Mouse (Mus musculus) embryonic facial prominence, embryonic 11.5 days (tissue): ENCODE data around the gene Slc29a2. TPM values are rescaled to one million over a fixed set of nuclear protein-coding genes. Genes with fewer than 3 reads are reported as not detected.
"Not testable (repeated sequence)": the region's sequence is repeated elsewhere in the genome, so short reads cannot be mapped to it uniquely, and the experiment has no call there.

Experiments used
- ATAC-seq: fragments of 200-750 bp; cut with Nextera tagmentation; replicated peaks from 2 replicates; pipeline ENCODE4 v1.8.0; 2017; ENCODE audit warnings: low read depth; ENCODE audit not compliant: insufficient number of reproducible peaks, low FRiP score, low TSS enrichment
- DNase-seq: peaks from one replicate; pipeline ENCODE4 v3.0.0-alpha.2; 2015; ENCODE audit warnings: low spot score
- H3K27ac ChIP-seq: fragments of 300-500 bp; sonication (generic); replicated peaks from 2 replicates; pipeline ENCODE4 v1.5.1; 2014; ENCODE audit warnings: mild to moderate bottlenecking, low read depth, low read length, control low read depth
- H3K27me3 ChIP-seq: fragments of 300-500 bp; sonication (generic); 2 replicates; pipeline ENCODE4 v1.6.1; 2014; ENCODE audit warnings: mild to moderate bottlenecking, low read length, moderate library complexity, mixed read lengths; ENCODE audit not compliant: control insufficient read depth, insufficient read depth
- H3K36me3 ChIP-seq: fragments of 300-500 bp; sonication (generic); replicated peaks from 2 replicates; pipeline ENCODE4 v1.6.1; 2014; ENCODE audit warnings: low read depth, mild to moderate bottlenecking, low read length, moderate library complexity, mixed read lengths; ENCODE audit not compliant: control insufficient read depth, insufficient read depth
- H3K4me1 ChIP-seq: fragments of 300-500 bp; sonication (generic); 2 replicates; pipeline ENCODE4 v1.6.1; 2014; ENCODE audit warnings: low read length, mixed read lengths; ENCODE audit not compliant: control insufficient read depth, insufficient read depth
- H3K4me2 ChIP-seq: fragments of 300-500 bp; sonication (generic); 2 replicates; pipeline ENCODE4 v1.6.1; 2014; ENCODE audit warnings: low read depth, mild to moderate bottlenecking, control low read depth, low read length, moderate library complexity
- H3K4me3 ChIP-seq: fragments of 300-500 bp; sonication (generic); 2 replicates; pipeline ENCODE4 v1.5.1; 2014; ENCODE audit warnings: low read depth, low read length, control low read depth
- H3K9ac ChIP-seq: fragments of 300-500 bp; sonication (generic); replicated peaks from 2 replicates; pipeline ENCODE4 v1.6.1; 2014; ENCODE audit warnings: mild to moderate bottlenecking, control low read depth, low read length
- H3K9me3 ChIP-seq: fragments of 300-500 bp; sonication (generic); replicated peaks from 2 replicates; pipeline ENCODE4 v1.6.1; 2016; ENCODE audit warnings: mild to moderate bottlenecking, low read length, inconsistent platforms, mixed read lengths; ENCODE audit not compliant: control insufficient read depth
- WGBS: fragments of 180-500 bp; shearing (Covaris S2); extraction: QIAGEN DNeasy Blood & Tissue Kit; methylation state at CpG from one replicate; pipeline ENCODE4 v1.1.7; 2014; 5-methylcytosine and 5-hydroxymethylcytosine counted together
- polyA plus RNA-seq: library from polyadenylated mRNA; unstranded; fragments of >200 nt; fragmentation: Nextera tagmentation; extraction: Ambion mirVana; gene quantifications from 2 replicates; pipeline ENCODE4 v1.2.1, GENCODE M21; 2014

Slc29a2 gene
- polyA plus RNA-seq, 1 experiment from 2014 or later = 4.4 TPM

DNA sequence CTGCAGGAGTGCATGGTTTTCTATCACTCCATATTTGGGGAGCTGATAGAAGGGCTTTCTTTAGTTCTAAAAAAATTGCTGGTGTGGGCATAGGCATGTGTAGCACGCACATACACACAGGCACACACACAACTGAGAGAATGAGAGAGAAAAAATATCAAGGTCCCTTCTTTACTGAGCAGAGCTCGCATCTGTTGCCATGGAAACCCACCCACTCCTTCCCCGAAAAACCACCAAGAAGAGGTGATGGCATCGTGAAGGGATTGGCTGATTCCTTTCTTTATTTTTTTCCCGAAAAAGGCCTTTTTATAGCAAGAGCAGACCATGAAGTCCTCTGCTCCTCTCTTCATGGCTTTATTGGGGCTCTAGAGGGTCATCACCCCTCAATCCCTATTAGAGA lies 29.6 kb upstream of the Slc29a2 start:
- no peaks in the 10 kb centered on the region for H3K36me3 ChIP-seq
- no peak overlapping the region for H3K27ac ChIP-seq
- WGBS = 60% methylated on average over 5 of the region's 5 CpGs
- no peak overlapping the region for H3K9ac ChIP-seq
- no peak for DNase-seq
- H3K4me3 ChIP-seq = no peak overlapping the region
- H3K9me3 ChIP-seq = no peaks in the 10 kb centered on the region
- ATAC-seq = no peak
- peaks cover 30% of the 10 kb centered on the region for H3K27me3 ChIP-seq
- no peak overlapping the region for H3K4me2 ChIP-seq
- H3K4me1 ChIP-seq = no peaks in the 10 kb centered on the region

DNA sequence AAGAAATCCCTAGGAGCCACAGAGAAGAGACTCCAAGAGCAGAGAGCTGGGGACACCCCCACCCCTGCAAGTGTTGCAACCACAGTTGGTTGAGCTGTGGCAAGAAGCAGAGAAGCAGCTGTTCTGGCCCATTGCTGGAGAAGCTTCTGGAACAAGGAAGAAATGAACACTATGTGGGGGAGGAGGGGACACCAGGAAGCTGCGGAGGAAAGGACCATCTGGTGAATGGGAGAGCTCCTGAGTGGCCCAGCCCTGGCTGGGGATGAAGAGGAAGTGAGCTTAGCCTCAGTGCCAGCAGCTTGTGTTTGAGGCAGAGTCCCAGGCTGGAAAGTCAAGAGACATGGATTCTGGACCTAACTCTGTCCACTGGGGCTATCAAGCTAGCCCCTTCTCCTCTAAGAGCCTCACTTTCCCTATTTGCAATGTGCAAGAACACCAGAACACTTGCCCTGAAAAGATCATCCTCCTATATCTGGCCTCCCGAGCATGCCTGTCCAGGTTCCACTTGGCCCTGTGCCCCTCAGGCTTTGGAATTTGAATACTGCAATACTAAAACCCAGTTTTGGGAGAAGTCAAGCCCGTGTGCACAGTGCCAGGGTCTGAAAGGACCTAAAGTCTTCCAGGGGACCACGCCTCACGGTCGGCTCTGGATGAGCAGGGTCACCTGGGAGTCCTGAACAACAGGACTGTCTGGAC lies 24.1 kb upstream of the Slc29a2 start:
- no peaks in the 10 kb centered on the region for H3K9me3 ChIP-seq
- 74% methylated on average over 6 of the region's 6 CpGs for WGBS
- no peak overlapping the region for H3K4me3 ChIP-seq
- ATAC-seq = no peak
- H3K27me3 ChIP-seq = no peaks in the 10 kb centered on the region
- no peaks in the 10 kb centered on the region for H3K36me3 ChIP-seq
- DNase-seq = no peak
- no peak overlapping the region for H3K4me2 ChIP-seq
- 0 out of 2 replicates have a peak, but pooled peaks cover 2% of the 10 kb centered on the region for H3K4me1 ChIP-seq
- no peak overlapping the region for H3K9ac ChIP-seq
- no peak overlapping the region for H3K27ac ChIP-seq

GRCm38 (mm10) chr19:5001666-5002406 lies 21.8 kb upstream of the Slc29a2 start:
- Histone ChIP-seq H3K4me1 (0 out of 2 replicates have a peak, but pooled peaks cover 2% of the 10 kb centered on the region), H3K9ac (peak overlapping the region; percentile 26; the same call in 1 of the 2 replicates), H3K9me3 (no peaks in the 10 kb centered on the region), H3K4me2 (peak overlapping the region; percentile 35), H3K36me3 (no peaks in the 10 kb centered on the region), H3K4me3 (peak overlapping the region; percentile 19; the same call in 1 of the 2 replicates), H3K27me3 (no peaks in the 10 kb centered on the region), H3K27ac (no peak overlapping the region)
- peak; percentile 92 for DNase-seq
- peak; percentile 91 for ATAC-seq
- under 1% methylated on average over 39 of the region's 39 CpGs for WGBS

GRCm38 (mm10) chr19:5003644-5004043 lies 20.0 kb upstream of the Slc29a2 start:
- H3K4me3 ChIP-seq, H3K4me2 ChIP-seq, H3K9me3 ChIP-seq, H3K9ac ChIP-seq, DNase-seq, H3K27me3 ChIP-seq, H3K27ac ChIP-seq, ATAC-seq, H3K4me1 ChIP-seq, H3K36me3 ChIP-seq: not testable (repeated sequence)
- 61% methylated on average over 2 of the region's 2 CpGs for WGBS

DNA sequence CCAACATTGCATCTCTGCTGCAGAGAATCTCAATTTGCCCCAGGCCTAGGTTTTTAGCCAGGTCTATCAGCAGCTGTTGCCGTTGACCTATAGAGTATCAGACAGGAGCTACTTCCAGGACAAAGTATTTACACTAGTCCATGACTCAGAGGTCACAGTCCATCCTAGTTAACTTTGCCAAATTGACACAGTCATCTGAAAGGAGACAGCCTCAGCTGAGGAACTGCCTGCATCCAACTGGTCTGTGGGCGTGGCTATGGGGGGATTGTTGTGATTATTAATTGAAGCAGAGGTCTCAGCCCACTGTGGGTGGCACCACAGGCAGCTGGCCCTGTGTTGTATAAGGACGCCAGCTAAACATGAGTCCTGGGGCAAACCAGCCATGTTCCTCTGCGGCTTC lies 18.7 kb upstream of the Slc29a2 start:
- H3K9me3 ChIP-seq = no peaks in the 10 kb centered on the region
- H3K36me3 ChIP-seq = no peaks in the 10 kb centered on the region
- 70% methylated on average over 4 of the region's 4 CpGs for WGBS
- H3K4me2 ChIP-seq = no peak overlapping the region
- H3K4me3 ChIP-seq = no peak overlapping the region
- no peak overlapping the region for H3K9ac ChIP-seq
- ATAC-seq (no peak), DNase-seq (no peak)
- no peaks in the 10 kb centered on the region for H3K27me3 ChIP-seq
- H3K27ac ChIP-seq = no peak overlapping the region
- H3K4me1 ChIP-seq = 0 out of 2 replicates have a peak, but pooled peaks cover 2% of the 10 kb centered on the region

DNA sequence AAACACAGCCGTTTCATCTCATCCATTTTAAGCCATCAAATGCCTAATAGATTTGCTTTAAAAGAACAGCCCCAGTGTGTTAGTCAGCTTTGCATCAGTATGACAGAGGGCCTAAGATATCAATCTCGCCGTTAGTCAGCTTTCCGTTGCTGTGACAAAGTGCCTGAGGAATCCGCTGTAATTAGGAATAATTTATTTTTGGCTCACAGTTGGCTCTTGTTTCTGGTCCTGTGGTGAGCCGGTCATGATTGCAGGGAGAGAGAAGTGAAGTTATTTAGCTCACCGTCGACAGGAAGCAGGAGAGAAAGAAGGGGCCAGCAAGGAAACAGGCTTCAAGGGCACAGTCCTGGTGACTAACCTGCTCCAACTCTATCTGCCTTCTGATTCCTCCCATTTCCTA lies 10.5 kb upstream of the Slc29a2 start:
- Histone ChIP-seq H3K9me3 (no peaks in the 10 kb centered on the region), H3K4me2 (no peak overlapping the region), H3K4me3 (no peak overlapping the region), H3K27ac (no peak overlapping the region), H3K27me3 (no peaks in the 10 kb centered on the region), H3K9ac (no peak overlapping the region), H3K4me1 (no peaks in the 10 kb centered on the region), H3K36me3 (no peaks in the 10 kb centered on the region)
- WGBS = 70% methylated on average over 8 of the region's 8 CpGs
- ATAC-seq = no peak
- no peak for DNase-seq

DNA sequence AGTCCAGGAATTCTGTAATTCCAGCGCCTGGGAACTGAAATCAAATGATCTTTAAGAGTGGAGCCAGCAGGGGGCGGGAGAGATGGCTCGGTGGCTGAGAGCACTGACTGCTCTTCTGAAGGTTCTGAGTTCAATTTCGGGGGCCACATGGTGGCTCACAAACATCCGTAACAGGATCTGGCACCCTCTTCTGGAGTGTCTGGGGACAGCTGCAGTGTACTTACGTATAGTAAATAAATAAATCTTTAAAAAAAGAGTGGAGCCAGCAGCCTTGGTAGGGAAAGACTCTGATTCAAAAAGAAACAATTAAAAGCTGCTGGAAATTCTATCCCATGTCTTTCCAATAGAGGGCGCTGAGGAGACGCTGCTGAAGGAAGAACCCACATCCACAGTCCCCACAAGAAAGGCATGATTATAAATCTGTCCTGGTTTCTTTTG lies 8.7 kb upstream of the Slc29a2 start:
- H3K4me2 ChIP-seq = no peak overlapping the region
- H3K36me3 ChIP-seq = no peaks in the 10 kb centered on the region
- no peaks in the 10 kb centered on the region for H3K27me3 ChIP-seq
- no peak overlapping the region for H3K4me3 ChIP-seq
- no peak overlapping the region for H3K9ac ChIP-seq
- H3K27ac ChIP-seq = no peak overlapping the region
- DNase-seq = peak; percentile 70
- ATAC-seq = no peak
- H3K9me3 ChIP-seq = no peaks in the 10 kb centered on the region
- H3K4me1 ChIP-seq = no peaks in the 10 kb centered on the region
- 17% methylated on average over 8 of the region's 8 CpGs for WGBS

DNA sequence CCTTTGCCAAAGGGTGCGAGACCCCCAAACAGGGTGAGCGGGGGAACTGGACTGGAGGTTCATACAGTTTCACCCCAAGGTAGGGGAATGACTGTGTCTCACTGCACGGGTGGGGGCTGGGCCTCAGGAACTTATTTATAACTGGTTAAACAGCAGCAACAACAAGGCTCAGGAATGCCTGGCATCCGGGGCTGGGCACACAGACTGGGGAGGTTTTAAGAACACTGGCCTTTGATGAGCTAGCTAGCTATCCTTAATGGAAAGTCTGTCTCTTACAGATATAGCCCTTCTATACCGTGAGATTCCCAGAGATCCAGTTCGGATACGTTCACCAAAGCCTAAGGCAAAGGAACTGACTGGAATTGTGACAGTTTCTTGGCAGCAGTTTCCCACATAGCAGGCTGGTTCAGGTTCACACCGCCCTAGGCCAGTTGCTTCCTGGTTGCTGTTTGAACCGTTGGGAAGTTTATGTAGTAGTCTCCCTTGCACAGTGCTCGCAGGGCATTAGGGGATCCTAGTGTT lies 7.4 kb upstream of the Slc29a2 start:
- DNase-seq (peak; percentile 38), ATAC-seq (no peak)
- no peaks in the 10 kb centered on the region for H3K27me3 ChIP-seq
- no peak overlapping the region for H3K27ac ChIP-seq
- no peaks in the 10 kb centered on the region for H3K4me1 ChIP-seq
- no peak overlapping the region for H3K9ac ChIP-seq
- no peak overlapping the region for H3K4me3 ChIP-seq
- H3K9me3 ChIP-seq = no peaks in the 10 kb centered on the region
- no peak overlapping the region for H3K4me2 ChIP-seq
- H3K36me3 ChIP-seq = no peaks in the 10 kb centered on the region
- WGBS = 37% methylated on average over 10 of the region's 10 CpGs
